In genomic region chr5:74672556-74672955, GRCm38 (mm10) we compare ENCODE assay signal across 25 mouse cellular contexts. TPM values are rescaled to one million over a fixed set of nuclear protein-coding genes. Genes with fewer than 3 reads are reported as not detected.
"Had no signal": no experiment of that assay in that cellular context is flagged by ENCODE, and none has a peak within 500 bp of the region (broad histone marks: within the 10 kb centered on the region; RNA-seq: fewer than 3 reads in every experiment).

No protein-coding gene starts in this region.

- H3K4me1 ChIP-seq: neural tube, embryonic 12.5 days; stomach, embryonic 15.5 days had no signal

- DNase-seq: kidney, adult 11 months; kidney, adult 8-10 months; kidney, postnatal 25 days; layer of hippocampus, adult 9-11 months; liver, postnatal 0 days; lung, embryonic 14.5 days; retina, postnatal 1 day; right cerebral cortex, postnatal 25 days; spleen, adult 18-20 months; thymus, postnatal 25 days had no signal

- H3K9ac ChIP-seq: limb, embryonic 12.5 days; limb, embryonic 15.5 days; liver, embryonic 14.5 days; liver, postnatal 0 days; lung, embryonic 14.5 days; midbrain, embryonic 12.5 days; midbrain, embryonic 15.5 days; neural tube, embryonic 12.5 days; neural tube, embryonic 15.5 days; stomach, embryonic 15.5 days had no signal

- H3K4me2 ChIP-seq: limb, embryonic 12.5 days; limb, embryonic 15.5 days; liver, embryonic 11.5 days; lung, embryonic 14.5 days; midbrain, embryonic 12.5 days; midbrain, embryonic 15.5 days; neural tube, embryonic 12.5 days; neural tube, embryonic 15.5 days; stomach, embryonic 15.5 days had no signal

- H3K27ac ChIP-seq: kidney, postnatal 0 days; layer of hippocampus, adult 2 months; left cerebral cortex, adult 2 months; limb, embryonic 12.5 days; limb, embryonic 15.5 days; liver, embryonic 14.5 days; macrophage; midbrain, embryonic 12.5 days; midbrain, embryonic 15.5 days; neural tube, embryonic 12.5 days; neural tube, embryonic 15.5 days; stomach, embryonic 15.5 days had no signal

- H3K27me3 ChIP-seq: limb, embryonic 12.5 days; limb, embryonic 15.5 days; midbrain, embryonic 15.5 days; neural tube, embryonic 12.5 days; neural tube, embryonic 15.5 days; stomach, embryonic 15.5 days had no signal

- H3K4me3 ChIP-seq: layer of hippocampus, adult 2 months; left cerebral cortex, adult 2 months; limb, embryonic 12.5 days; limb, embryonic 15.5 days; midbrain, embryonic 12.5 days; midbrain, embryonic 15.5 days; neural tube, embryonic 12.5 days; neural tube, embryonic 15.5 days; stomach, embryonic 15.5 days had no signal

- H3K9me3 ChIP-seq: limb, embryonic 12.5 days; limb, embryonic 15.5 days; midbrain, embryonic 12.5 days; midbrain, embryonic 15.5 days; neural tube, embryonic 12.5 days; neural tube, embryonic 15.5 days; stomach, embryonic 15.5 days had no signal

- ATAC-seq: liver, postnatal 0 days; lung, postnatal 0 days; midbrain, embryonic 15.5 days had no signal

- H3K36me3 ChIP-seq: limb, embryonic 12.5 days; limb, embryonic 15.5 days; midbrain, embryonic 12.5 days; midbrain, embryonic 15.5 days; neural tube, embryonic 12.5 days; neural tube, embryonic 15.5 days; stomach, embryonic 15.5 days had no signal

RNA-seq across cellular contexts. Expression of gene Lnx1, which starts 30.2 kb away (rescaled TPM):
- total RNA-seq: megakaryocyte, adult 5-6 weeks had no signal
- polyA plus RNA-seq: macrophage had no signal
